Mouse (Mus musculus): ENCODE data around the gene Arhgef12.

Arhgef12 gene

DNA sequence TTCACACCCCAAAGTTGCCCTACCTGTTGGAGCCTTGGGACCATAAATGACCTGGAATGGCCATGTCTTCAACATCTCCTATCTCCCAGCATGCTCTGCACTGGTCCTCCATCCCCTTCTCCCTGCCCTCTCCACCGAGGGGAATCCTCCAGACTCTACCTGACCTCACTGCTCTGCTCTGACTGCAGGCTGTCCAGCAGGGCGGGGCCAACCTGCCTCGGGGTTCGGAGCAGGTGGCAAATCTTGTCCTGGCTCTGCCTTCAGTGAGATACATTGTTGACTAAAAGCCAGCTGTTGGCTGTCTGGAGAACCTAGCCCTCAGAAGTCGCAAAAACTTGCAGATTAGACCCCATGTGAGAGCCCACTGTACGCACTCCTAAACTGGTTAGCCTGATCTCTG is 180.5 kb downstream of the Arhgef12 start:
- DNase-seq (ENCODE audit: low spot score in 2 of 2) = no peak

DNA sequence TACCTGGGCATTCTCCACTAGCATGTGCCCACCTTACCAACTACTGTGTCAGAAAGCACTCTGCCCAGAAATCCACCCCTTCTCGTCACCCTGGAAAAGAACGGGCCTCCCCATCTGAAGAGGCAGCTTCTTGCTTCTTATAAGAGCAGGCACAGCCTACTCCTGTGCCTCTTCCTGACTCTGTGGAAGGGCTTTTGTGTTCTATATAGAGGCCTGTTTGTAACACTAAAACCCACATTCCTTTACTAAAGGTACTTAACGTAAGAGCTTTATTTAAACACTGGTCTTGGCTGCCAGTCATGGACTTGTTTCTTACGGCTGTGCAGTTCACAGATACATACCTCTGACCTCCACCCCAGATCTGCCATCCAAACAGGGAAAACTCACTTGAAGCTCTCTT is 185.2 kb downstream of the Arhgef12 start:
- DNase-seq (ENCODE audit: low spot score in 2 of 2) = no peak

DNA sequence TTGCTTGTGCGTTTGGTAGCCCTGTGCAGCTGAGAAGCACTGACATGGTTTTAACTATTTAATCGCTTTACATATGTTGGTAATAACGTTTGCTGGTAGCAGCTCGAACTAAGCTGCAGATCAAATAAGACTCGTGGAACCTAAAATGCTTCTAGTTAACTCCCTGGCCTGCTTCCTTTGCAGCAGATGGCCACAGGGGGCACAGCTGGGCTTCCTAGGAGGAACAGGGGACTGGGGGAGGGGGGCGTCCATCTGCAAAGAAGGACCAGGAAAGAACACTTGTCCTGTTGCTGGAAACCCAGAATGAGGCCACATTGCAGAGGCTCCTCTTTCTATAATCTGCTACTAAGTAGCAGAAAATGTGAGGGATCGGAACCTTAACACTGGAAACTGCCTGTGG is 186.8 kb downstream of the Arhgef12 start:
- no peak for DNase-seq (ENCODE audit: low spot score in 2 of 2)

DNA sequence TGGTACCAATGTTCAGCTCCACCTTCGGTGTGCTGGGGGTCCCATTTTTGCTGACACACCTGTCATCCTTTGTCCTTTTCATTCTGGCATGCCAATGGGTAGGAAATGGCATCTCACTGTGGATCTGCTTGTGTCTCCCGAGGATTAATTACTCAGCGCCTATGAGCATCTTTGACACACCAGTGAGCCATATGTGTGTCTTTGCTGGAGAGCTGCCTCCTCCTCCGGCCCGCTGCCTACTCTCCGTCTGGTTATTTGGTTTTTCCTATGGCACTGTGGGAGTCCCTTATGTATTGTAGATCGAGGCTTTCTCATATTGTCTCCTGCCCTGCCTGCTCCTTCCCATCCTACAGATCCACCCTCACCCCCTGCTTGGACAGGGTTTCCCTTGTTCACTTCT is 189.1 kb downstream of the Arhgef12 start:
- no peak for DNase-seq (ENCODE audit: low spot score in 2 of 2)
